Mouse (Mus musculus) right cerebral cortex, postnatal 36 days (tissue): ENCODE measurements around the gene Sept14.

Experiments
- DNase-seq, 2 experiments: peaks; one replicate each; pipeline ENCODE4 v3.0.0; 2022; ENCODE audit warnings: low spot score in 2 of 2, mixed read lengths in 1 of 2

The Sept14 gene

DNA sequence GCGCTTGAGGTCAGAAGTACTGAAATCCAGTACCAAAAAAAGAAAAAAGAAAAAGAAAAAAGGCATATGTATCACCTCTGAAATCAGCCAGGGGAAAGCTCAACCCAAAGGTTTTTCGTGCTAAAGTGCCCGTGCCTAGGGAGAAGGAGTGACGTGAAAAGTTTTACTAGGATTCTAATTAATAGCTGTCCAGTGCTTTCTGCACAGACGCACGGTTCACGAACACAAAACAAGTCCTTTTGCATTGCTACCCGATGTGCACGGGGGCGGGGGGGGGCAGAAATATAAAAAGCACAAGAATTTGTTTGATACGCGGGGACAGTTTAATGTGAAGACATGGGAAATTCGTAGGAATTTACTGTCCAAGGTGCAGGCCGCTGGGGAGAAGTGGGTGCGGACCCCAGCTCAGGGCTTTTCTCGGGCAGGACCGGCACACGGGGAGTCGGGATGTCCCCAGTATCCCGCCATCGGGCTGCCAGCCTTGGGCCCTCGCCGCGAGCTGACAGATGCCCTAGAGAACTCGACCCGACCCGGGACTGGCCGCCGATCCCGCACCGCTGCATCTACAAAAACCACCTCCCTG lies 38.8 kb downstream of the Sept14 start:
- DNase-seq = peak in 1 of 2 experiments; percentile 66

DNA sequence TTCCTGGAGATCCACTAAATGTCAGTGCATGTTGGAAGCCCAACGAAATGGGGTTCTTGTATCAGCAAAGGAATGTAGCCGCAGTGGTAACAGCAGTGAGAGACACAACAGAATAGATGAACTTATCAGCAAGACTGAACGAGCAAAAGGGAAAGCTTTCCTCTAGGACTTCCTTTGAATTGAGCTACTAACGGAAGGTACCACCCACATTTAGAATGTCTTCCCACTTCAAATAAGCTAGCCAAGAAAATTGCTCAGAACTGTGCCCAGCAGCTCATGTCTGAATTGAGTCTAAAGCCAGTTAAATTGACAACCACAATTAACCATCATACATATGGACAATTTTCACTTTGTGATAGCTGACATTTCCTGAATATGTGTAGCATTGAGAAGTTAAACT lies 40.5 kb downstream of the Sept14 start:
- DNase-seq = no peak

DNA sequence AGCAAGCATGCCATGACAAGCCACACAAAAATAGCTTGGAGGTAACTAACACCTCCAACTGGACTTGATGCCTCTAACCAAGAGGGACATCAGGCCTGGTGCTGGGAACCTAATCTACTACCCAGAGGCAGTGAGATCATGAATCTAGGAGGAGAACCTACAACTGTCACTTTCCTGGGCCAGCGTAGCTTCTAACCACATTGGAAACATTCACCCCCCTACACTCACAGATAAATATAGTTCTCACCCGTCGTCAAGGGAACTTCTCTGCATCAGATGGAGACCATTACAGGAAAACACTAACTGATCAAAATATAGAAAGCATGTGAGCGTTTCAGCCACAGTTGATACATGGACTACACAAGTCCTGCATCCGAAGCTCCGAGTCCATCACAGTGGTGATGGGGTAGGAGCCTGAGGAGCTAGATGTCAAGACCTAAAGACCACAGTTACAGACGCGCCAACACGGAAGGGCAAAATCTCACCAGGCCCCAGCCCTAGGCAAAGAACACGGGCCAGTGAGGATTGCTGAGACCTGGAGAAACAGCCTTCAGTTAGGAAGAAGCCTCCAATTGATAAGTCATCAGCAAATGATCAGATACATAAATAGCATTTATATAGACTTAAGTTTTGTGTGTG lies 41.9 kb downstream of the Sept14 start:
- DNase-seq = no peak

DNA sequence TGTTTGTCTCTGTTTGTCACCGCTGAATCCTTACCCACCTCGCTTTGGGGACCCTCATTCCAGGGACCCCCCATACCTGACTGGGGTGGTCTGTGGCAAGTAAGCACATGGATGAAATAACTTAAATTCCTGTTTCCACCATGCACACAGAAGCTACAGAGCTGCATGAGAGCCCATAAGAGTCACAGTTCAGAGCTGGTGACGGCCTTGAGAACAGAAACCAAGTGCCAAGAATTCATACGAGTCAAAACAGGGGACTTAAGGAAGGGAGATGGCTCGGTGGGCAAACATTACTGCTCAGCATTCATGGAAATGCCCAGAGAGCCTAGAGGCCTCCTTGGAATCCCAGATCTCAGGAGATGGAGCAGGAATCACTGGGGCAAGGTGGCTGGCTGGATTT lies 44.2 kb downstream of the Sept14 start:
- no peak for DNase-seq

DNA sequence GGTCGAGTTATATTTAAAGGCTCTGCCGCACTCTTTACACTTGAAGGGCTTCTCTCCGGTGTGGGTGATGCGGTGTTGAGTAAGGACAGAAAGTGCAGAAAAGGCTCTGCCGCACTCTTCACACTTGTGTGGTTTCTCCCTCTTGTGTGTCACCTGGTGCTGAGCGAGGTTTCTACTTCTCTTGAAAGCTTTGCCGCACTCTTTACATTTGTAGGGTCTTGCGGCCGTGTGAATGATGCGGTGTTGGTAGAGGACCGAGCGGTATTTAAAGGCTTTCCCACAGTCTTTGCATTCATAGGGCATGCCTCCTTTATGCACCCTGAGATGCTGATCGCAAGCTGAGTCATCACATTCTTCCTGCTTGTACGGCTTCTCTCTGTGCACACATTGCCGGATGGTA lies 50.4 kb downstream of the Sept14 start:
- DNase-seq = no peak

DNA sequence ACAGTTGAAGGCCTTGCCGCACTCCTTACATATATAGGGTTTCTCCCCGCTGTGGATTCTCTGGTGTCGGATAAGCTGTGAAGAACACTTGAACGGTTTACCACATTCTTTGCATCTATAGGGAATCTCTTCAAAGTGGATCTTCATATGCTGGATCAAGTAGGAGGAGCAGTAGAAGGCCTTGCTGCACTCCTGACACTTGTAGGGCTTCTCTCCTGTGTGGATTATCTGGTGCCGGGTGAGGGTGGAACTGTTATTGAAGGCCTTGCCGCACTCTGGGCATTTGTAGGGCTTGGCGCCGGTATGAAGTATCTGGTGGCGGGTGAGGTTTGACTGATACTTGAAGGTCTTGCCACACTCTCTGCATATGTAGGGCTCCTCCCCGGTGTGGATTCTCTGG lies 51.3 kb downstream of the Sept14 start:
- no peak for DNase-seq

DNA sequence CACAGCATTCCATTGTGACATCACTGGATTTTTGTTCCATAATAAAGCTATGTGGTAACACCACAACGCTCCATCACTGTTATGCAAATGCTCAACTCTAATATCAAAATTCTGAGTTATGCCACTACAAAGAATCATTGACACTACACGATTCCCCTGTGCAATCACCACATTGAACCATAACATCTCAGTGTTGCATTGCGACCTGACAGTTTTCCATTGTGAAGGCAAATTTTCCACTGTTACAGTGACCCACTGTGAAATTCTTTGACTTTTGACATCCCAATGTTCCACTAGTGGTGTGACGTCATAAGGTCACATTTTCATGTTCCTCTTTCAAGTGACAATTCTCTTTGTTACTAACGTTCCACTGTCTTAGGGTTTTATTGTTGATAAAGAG lies 57.5 kb downstream of the Sept14 start:
- DNase-seq = no peak
